ENCODE assay signal across 16 mouse cellular contexts in genomic region chr16:50095858-50096551, GRCm38 (mm10).
A peak's percentile ranks its signal among the peaks of the same experiment; 100 is the strongest.
DNase-seq lines count a peak whose midpoint lies in the region; ATAC-seq lines count a peak whose summit lies in the region.
"Had no signal": no experiment of that assay in that cellular context is flagged by ENCODE, and none has a peak within 500 bp of the region (broad histone marks: within the 10 kb centered on the region; RNA-seq: fewer than 3 reads in every experiment).

No protein-coding gene starts in this region.

- H3K9ac ChIP-seq in heart, embryonic 11.5 days (ENCODE audit: low read depth, low read length), result no peak overlapping the region
- H3K9ac ChIP-seq: embryonic facial prominence, embryonic 15.5 days; heart, embryonic 12.5 days; lung, embryonic 14.5 days; midbrain, embryonic 12.5 days had no signal

- no peaks in the 10 kb centered on the region for H3K4me1 ChIP-seq in heart, embryonic 11.5 days (ENCODE audit: control insufficient read depth, insufficient read depth, low read length)
- H3K4me1 ChIP-seq: embryonic facial prominence, embryonic 15.5 days; heart, embryonic 12.5 days; midbrain, embryonic 12.5 days had no signal

- no peaks in the 10 kb centered on the region for H3K27me3 ChIP-seq in heart, embryonic 11.5 days (ENCODE audit: control insufficient read depth, insufficient read depth, low read length)
- H3K27me3 ChIP-seq: embryonic facial prominence, embryonic 15.5 days; heart, embryonic 12.5 days; midbrain, embryonic 12.5 days had no signal

- peak; percentile 43 for DNase-seq in kidney, adult 9 months
- DNase-seq in kidney, adult 18-20 months, result no peak
- peak; percentile 34 for DNase-seq in c-Kit-positive CD71-positive TER-119-negative erythroid progenitor cells, embryonic 14.5 days (ENCODE audit: low read depth)
- peak; percentile 27 for DNase-seq in kidney, postnatal 14 days
- DNase-seq in MN1 (ENCODE audit: low spot score), result no peak
- DNase-seq: cerebellum, adult 2 months; lung, embryonic 14.5 days; thymus, adult 18-20 months had no signal

- H3K4me3 ChIP-seq in macrophage (ENCODE audit: inconsistent target), result no peak overlapping the region
- H3K4me3 ChIP-seq in heart, embryonic 11.5 days (ENCODE audit: low read depth, low read length), result no peak overlapping the region
- H3K4me3 ChIP-seq: embryonic facial prominence, embryonic 15.5 days; heart, embryonic 12.5 days; midbrain, embryonic 12.5 days had no signal

- no peaks in the 10 kb centered on the region for H3K79me2 ChIP-seq in macrophage (ENCODE audit: inconsistent target)

- no peaks in the 10 kb centered on the region for H3K36me3 ChIP-seq in macrophage (ENCODE audit: inconsistent target)
- no peaks in the 10 kb centered on the region for H3K36me3 ChIP-seq in heart, embryonic 11.5 days (ENCODE audit: control insufficient read depth, insufficient read depth, low read length)
- H3K36me3 ChIP-seq: embryonic facial prominence, embryonic 15.5 days; heart, embryonic 12.5 days; midbrain, embryonic 12.5 days had no signal

- H3K4me2 ChIP-seq in heart, embryonic 11.5 days, result no peak overlapping the region
- H3K4me2 ChIP-seq: embryonic facial prominence, embryonic 15.5 days; heart, embryonic 12.5 days; lung, embryonic 14.5 days; midbrain, embryonic 12.5 days had no signal

- peak overlapping the region; percentile 78 for H3K27ac ChIP-seq in macrophage
- no peak overlapping the region for H3K27ac ChIP-seq in heart, embryonic 11.5 days (ENCODE audit: low read depth, low read length)
- H3K27ac ChIP-seq: embryonic facial prominence, embryonic 15.5 days; midbrain, embryonic 12.5 days had no signal

- no peaks in the 10 kb centered on the region for H3K9me3 ChIP-seq in heart, embryonic 11.5 days (replicated peaks; ENCODE audit: control insufficient read depth, low read length)
- H3K9me3 ChIP-seq: embryonic facial prominence, embryonic 15.5 days; heart, embryonic 12.5 days; midbrain, embryonic 12.5 days had no signal

- ATAC-seq in erythroblast, adult 5-6 weeks (replicated peaks; ENCODE audit: low FRiP score, poor library complexity, severe bottlenecking), result no peak
- no peak for ATAC-seq in heart, embryonic 11.5 days (replicated peaks; ENCODE audit: insufficient number of reproducible peaks, low FRiP score, low TSS enrichment)
- ATAC-seq: activated CD4-positive, CD25-positive, alpha-beta regulatory T cell, adult 4 months; forebrain, embryonic 14.5 days had no signal

- 84% methylated on average over 6 of the region's 6 CpGs for WGBS in macrophage (ENCODE audit: missing documents)
- 55% methylated on average over 6 of the region's 6 CpGs for WGBS in heart, embryonic 11.5 days (ENCODE audit: insufficient replicate concordance)

Comparison
In these comparisons a context has a peak if more than half of its experiments do, and no peak if none do; other contexts are left out.
1. DNase-seq: peak in kidney, adult 9 months (single experiment), c-Kit-positive CD71-positive TER-119-negative erythroid progenitor cells, embryonic 14.5 days (single experiment) and kidney, postnatal 14 days (single experiment); none in kidney, adult 18-20 months (single experiment) and MN1 (single experiment).